22 mouse cellular contexts compared by ENCODE assay signal in genomic region chr2:135891097-135891496, GRCm38 (mm10).
DNase-seq lines count a peak whose midpoint lies in the region; ATAC-seq lines count a peak whose summit lies in the region.
"Had no signal": no experiment of that assay in that cellular context is flagged by ENCODE, and none has a peak within 500 bp of the region (broad histone marks: within the 10 kb centered on the region; RNA-seq: fewer than 3 reads in every experiment).

No protein-coding gene starts in this region.

- no peak overlapping the region for H3K27ac ChIP-seq in forebrain, embryonic 12.5 days
- H3K27ac ChIP-seq: embryonic facial prominence, embryonic 13.5 days; forebrain, embryonic 15.5 days; heart, embryonic 13.5 days; hindbrain, embryonic 14.5 days; limb, embryonic 13.5 days; liver, embryonic 15.5 days; neural tube, embryonic 13.5 days; stomach, embryonic 15.5 days had no signal

- WGBS in forebrain, embryonic 12.5 days: 90% methylated on average over 10 of the region's 10 CpGs

- no peaks in the 10 kb centered on the region for H3K27me3 ChIP-seq in forebrain, embryonic 12.5 days
- H3K27me3 ChIP-seq: embryonic facial prominence, embryonic 13.5 days; forebrain, embryonic 15.5 days; heart, embryonic 13.5 days; limb, embryonic 13.5 days; liver, embryonic 15.5 days; neural tube, embryonic 13.5 days; stomach, embryonic 15.5 days had no signal

- H3K4me2 ChIP-seq in forebrain, embryonic 12.5 days: no peak overlapping the region
- H3K4me2 ChIP-seq: embryonic facial prominence, embryonic 13.5 days; forebrain, embryonic 15.5 days; heart, embryonic 13.5 days; hindbrain, embryonic 14.5 days; limb, embryonic 13.5 days; liver, embryonic 15.5 days; neural tube, embryonic 13.5 days; stomach, embryonic 15.5 days had no signal

- no peak overlapping the region for H3K4me3 ChIP-seq in forebrain, embryonic 12.5 days (replicated peaks)
- H3K4me3 ChIP-seq: embryonic facial prominence, embryonic 13.5 days; forebrain, embryonic 15.5 days; heart, embryonic 13.5 days; limb, embryonic 13.5 days; liver, embryonic 15.5 days; neural tube, embryonic 13.5 days; stomach, embryonic 15.5 days had no signal

- no peaks in the 10 kb centered on the region for H3K36me3 ChIP-seq in forebrain, embryonic 12.5 days (replicated peaks)
- H3K36me3 ChIP-seq: embryonic facial prominence, embryonic 13.5 days; forebrain, embryonic 15.5 days; heart, embryonic 13.5 days; limb, embryonic 13.5 days; liver, embryonic 15.5 days; neural tube, embryonic 13.5 days; stomach, embryonic 15.5 days had no signal

- H3K9me3 ChIP-seq in forebrain, embryonic 12.5 days: no peaks in the 10 kb centered on the region
- H3K9me3 ChIP-seq: embryonic facial prominence, embryonic 13.5 days; forebrain, embryonic 15.5 days; heart, embryonic 13.5 days; limb, embryonic 13.5 days; liver, embryonic 15.5 days; neural tube, embryonic 13.5 days; stomach, embryonic 15.5 days had no signal

- no peaks in the 10 kb centered on the region for H3K4me1 ChIP-seq in forebrain, embryonic 12.5 days
- H3K4me1 ChIP-seq: embryonic facial prominence, embryonic 13.5 days; liver, embryonic 15.5 days; neural tube, embryonic 13.5 days; stomach, embryonic 15.5 days had no signal

- peak; percentile 24; the same call in 1 of the 2 replicates for ATAC-seq in megakaryocyte progenitor cell, adult 5-6 weeks (replicated peaks; ENCODE audit: poor library complexity)
- ATAC-seq in forebrain, embryonic 12.5 days (ENCODE audit: low FRiP score): no peak
- ATAC-seq: forebrain, embryonic 15.5 days; intestine, embryonic 16.5 days had no signal

- H3K9ac ChIP-seq in forebrain, embryonic 12.5 days: no peak overlapping the region
- H3K9ac ChIP-seq: embryonic facial prominence, embryonic 13.5 days; forebrain, embryonic 15.5 days; heart, embryonic 13.5 days; hindbrain, embryonic 14.5 days; limb, embryonic 13.5 days; liver, embryonic 15.5 days; neural tube, embryonic 13.5 days; stomach, embryonic 15.5 days had no signal

- DNase-seq in heart, adult 11 months: peak; percentile 86
- DNase-seq in heart, adult 9 months (ENCODE audit: low spot score in 2 of 2): no peak
- DNase-seq in R1 (ENCODE audit: low read depth, low spot score): peak; percentile 33
- DNase-seq in adrenal gland, postnatal 25 days: peak; percentile 35
- no peak for DNase-seq in urinary bladder, adult 2 months (ENCODE audit: low spot score)
- DNase-seq in retina, embryonic 14.5 days (ENCODE audit: low spot score): no peak
- DNase-seq: cerebellum, postnatal 10 days; kidney, postnatal 4 days; lung, postnatal 14 days; right cerebral cortex, postnatal 14 days; thymus, postnatal 14 days had no signal

Comparison
In these comparisons a context has a peak if more than half of its experiments do, and no peak if none do; other contexts are left out.
1. DNase-seq: peak in heart, adult 11 months (single experiment), R1 (single experiment) and adrenal gland, postnatal 25 days (single experiment); none in heart, adult 9 months (0 of 2), urinary bladder, adult 2 months (single experiment) and retina, embryonic 14.5 days (single experiment).